Mouse (Mus musculus) stomach, postnatal 0 days (tissue): ENCODE measurements around the gene Fosl1. TPM values are rescaled to one million over a fixed set of nuclear protein-coding genes. Genes with fewer than 3 reads are reported as not detected.

Source experiments
- ATAC-seq: fragments of 200-750 bp; cut with Nextera tagmentation; 2 replicates; pipeline ENCODE4 v1.8.0; 2017; ENCODE audit not compliant: low FRiP score, low TSS enrichment
- DNase-seq: peaks from one replicate; pipeline ENCODE4 v3.0.0-alpha.2; 2016; ENCODE audit warnings: low spot score
- H3K27ac ChIP-seq: fragments of 300-500 bp; sonication (generic); replicated peaks from 2 replicates; pipeline ENCODE4 v1.5.1; 2014; ENCODE audit warnings: mild to moderate bottlenecking, control low read depth
- H3K27me3 ChIP-seq: fragments of 300-500 bp; sonication (generic); 2 replicates; pipeline ENCODE4 v1.6.1; 2014; ENCODE audit warnings: low read length; ENCODE audit not compliant: control insufficient read depth, insufficient read depth
- H3K36me3 ChIP-seq: fragments of 300-500 bp; sonication (generic); 2 replicates; pipeline ENCODE4 v1.6.1; 2014; ENCODE audit warnings: low read length, mixed read lengths; ENCODE audit not compliant: control insufficient read depth, insufficient read depth
- H3K4me1 ChIP-seq: fragments of 300-500 bp; sonication (generic); replicated peaks from 2 replicates; pipeline ENCODE4 v1.6.1; 2014; ENCODE audit warnings: antibody characterized with exemption; ENCODE audit not compliant: control insufficient read depth, insufficient read depth
- H3K4me2 ChIP-seq: fragments of 300-500 bp; sonication (generic); replicated peaks from 2 replicates; pipeline ENCODE4 v1.6.1; 2014; ENCODE audit warnings: low read depth, mild to moderate bottlenecking, control low read depth, moderate library complexity
- H3K4me3 ChIP-seq: fragments of 300-500 bp; sonication (generic); 2 replicates; pipeline ENCODE4 v1.5.1; 2014; ENCODE audit warnings: low read depth, low read length, control low read depth
- H3K9ac ChIP-seq: fragments of 300-500 bp; sonication (generic); 2 replicates; pipeline ENCODE4 v1.6.1; 2014; ENCODE audit warnings: mild to moderate bottlenecking, low read length, control low read depth, mixed read lengths
- H3K9me3 ChIP-seq: fragments of 300-500 bp; sonication (generic); 2 replicates; pipeline ENCODE4 v1.6.1; 2016; ENCODE audit warnings: low read length; ENCODE audit not compliant: control insufficient read depth
- CTCF ChIP-seq: IDR thresholded peaks from 2 replicates; pipeline ENCODE4 v1.5.1; 2016; ENCODE audit warnings: antibody characterized with exemption, low read depth, mild to moderate bottlenecking, moderate library complexity
- EP300 ChIP-seq: optimal IDR thresholded peaks from 2 replicates; pipeline ENCODE3; 2016; ENCODE audit warnings: antibody characterized with exemption
- WGBS: fragments of 180-500 bp; shearing (Covaris S2); extraction: QIAGEN DNeasy Blood & Tissue Kit; methylation state at CpG from one replicate; pipeline ENCODE4 v1.1.7; 2014; 5-methylcytosine and 5-hydroxymethylcytosine counted together
- polyA plus RNA-seq: library from polyadenylated mRNA; unstranded; fragments of >200 nt; fragmentation: Nextera tagmentation; extraction: Ambion mirVana; gene quantifications from 2 replicates; pipeline ENCODE4 v1.2.1, GENCODE M21; 2015

Fosl1 gene
- polyA plus RNA-seq, 1 experiment from 2014 or later: 0.16 TPM

DNA sequence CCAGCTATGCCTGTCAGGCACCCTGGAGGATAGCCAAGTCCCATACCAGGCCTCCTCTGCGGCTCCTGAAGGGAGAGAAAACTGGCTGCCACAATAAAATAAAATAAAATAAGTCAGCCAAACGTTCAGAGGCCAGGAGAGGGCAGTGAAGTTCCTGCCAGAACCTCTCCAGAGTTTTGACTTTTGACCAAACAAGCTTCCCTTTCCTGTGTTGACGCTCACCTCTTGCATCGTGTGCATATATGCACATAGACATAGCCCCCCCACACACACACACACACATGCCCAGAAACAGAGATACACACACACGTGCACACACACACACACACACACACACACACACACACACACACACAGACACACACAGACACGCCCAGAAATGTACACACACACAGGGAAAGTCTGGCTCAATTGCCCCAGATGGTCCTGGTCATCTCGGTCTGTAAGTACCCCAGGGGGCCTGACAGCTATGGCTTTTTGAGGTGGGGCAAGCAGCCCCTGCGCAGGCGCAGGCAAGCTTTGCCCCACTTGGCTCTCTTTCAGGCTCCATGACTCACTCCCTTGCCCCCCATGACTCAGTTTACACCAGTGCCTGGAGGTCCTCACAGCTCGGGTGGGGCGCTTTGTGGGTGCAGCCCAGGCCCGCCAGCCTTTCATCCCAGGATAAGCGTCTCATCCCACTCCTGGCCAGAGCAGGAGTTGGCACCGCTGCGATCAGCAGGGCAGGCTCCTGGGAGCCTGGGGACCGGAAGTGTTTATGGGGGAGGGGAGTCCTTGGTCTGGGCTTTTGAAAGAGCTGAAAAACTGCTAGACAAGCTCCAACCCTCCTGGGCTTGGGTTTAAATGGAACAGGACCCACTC is 14.1 kb upstream of the Fosl1 start:
- Histone ChIP-seq H3K9ac (peak overlapping the region; percentile 57), H3K4me1 (peaks cover 4% of the 10 kb centered on the region), H3K27me3 (no peaks in the 10 kb centered on the region), H3K4me2 (peak overlapping the region; percentile 69), H3K27ac (peak overlapping the region; percentile 73), H3K36me3 (no peaks in the 10 kb centered on the region), H3K4me3 (peak overlapping the region; percentile 30), H3K9me3 (no peaks in the 10 kb centered on the region)
- ATAC-seq (peak; percentile 63), DNase-seq (peak; percentile 66)
- no peak for TF ChIP-seq EP300
- TF ChIP-seq CTCF: peak; percentile 72
- 3% methylated on average over 16 of the region's 16 CpGs for WGBS

DNA sequence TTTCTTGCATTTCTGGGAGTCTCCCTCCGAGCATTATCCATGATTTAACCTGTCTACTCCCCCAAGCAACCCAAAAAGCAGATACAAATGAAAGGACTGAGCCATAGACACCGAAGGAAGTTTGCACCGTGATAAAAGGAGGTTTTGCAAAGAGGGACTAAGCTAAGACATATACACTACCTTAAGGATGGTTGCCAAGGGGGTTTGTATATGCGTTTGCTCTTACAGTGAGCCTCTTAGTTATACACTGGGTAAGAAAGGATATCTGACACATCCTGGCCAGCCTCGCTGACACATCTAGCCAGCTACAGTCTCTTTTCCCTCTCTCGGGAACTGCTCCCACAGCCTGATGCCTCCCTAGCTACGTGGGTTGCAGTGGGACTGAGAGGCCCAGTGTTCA is 13.4 kb upstream of the Fosl1 start:
- Histone ChIP-seq H3K36me3 (no peaks in the 10 kb centered on the region), H3K9ac (no peak overlapping the region), H3K4me3 (no peak overlapping the region), H3K27ac (peak overlapping the region; percentile 73; the same call in 1 of the 2 replicates), H3K9me3 (no peaks in the 10 kb centered on the region), H3K4me1 (peaks cover 4% of the 10 kb centered on the region), H3K4me2 (peak overlapping the region; percentile 69; the same call in 1 of the 2 replicates), H3K27me3 (no peaks in the 10 kb centered on the region)
- TF ChIP-seq CTCF (no peak), EP300 (no peak)
- ATAC-seq (no peak), DNase-seq (no peak)
- WGBS: 38% methylated on average over 7 of the region's 7 CpGs

DNA sequence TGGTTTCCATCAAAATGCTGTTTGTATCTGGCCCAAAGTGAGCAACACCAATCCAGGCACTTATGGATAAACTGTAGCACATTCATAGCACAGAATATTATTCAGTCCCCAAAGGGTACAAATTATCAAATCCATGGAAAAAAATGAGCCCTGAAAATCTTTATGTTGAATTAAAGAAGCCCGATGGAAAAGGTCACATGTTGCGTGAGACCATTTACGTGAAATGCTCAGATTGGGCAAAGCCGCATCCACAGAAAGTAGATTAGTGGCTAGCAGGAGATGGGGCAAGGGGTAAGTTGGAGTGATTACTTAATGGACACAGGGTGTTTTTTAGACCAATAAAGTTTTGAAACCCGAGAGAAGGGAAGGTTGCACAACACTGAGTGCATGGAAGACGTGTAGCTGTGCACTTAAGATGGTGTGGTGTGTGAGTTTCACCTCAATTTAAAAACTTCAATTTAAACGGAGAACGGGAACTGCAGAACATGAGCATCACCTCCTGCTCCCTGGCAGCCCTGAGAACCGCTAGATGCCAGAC is 2.9 kb upstream of the Fosl1 start:
- peaks cover 3% of the 10 kb centered on the region; the same call in 1 of the 2 replicates for H3K27me3 ChIP-seq
- no peak overlapping the region for H3K27ac ChIP-seq
- ATAC-seq (no peak), DNase-seq (no peak)
- WGBS: 53% methylated on average over 9 of the region's 9 CpGs
- no peak for TF ChIP-seq CTCF
- no peak for TF ChIP-seq EP300
- no peaks in the 10 kb centered on the region for H3K4me1 ChIP-seq
- H3K36me3 ChIP-seq: no peaks in the 10 kb centered on the region
- H3K4me3 ChIP-seq: no peak overlapping the region
- H3K4me2 ChIP-seq: no peak overlapping the region
- no peak overlapping the region for H3K9ac ChIP-seq
- H3K9me3 ChIP-seq: 0 out of 2 replicates have a peak, but pooled peaks cover 3% of the 10 kb centered on the region

DNA sequence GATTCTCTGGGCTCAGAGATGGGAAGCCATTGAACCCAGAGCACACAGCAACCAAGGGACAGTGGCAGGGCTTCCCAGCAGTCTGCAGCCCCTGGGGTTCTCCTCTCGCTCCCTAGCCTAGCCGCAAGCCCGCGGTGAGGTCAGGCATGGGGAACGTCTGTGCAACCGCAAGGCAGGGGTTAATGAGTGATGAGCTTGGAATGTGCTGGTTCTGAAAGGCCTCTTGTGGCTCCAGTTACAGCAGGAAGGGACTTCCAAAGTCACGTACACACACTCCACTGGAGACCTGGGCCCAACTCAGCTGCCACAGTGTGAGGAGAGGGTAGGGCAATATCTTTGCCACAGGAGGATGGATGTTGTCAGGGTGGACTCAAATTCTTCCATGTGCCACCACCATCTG is 2.4 kb upstream of the Fosl1 start:
- H3K27ac ChIP-seq: no peak overlapping the region
- DNase-seq (no peak), ATAC-seq (no peak)
- 32% methylated on average over 7 of the region's 7 CpGs for WGBS
- TF ChIP-seq CTCF (no peak), EP300 (no peak)
- 0 out of 2 replicates have a peak, but pooled peaks cover 3% of the 10 kb centered on the region for H3K9me3 ChIP-seq
- H3K4me3 ChIP-seq: no peak overlapping the region
- H3K9ac ChIP-seq: no peak overlapping the region
- H3K4me1 ChIP-seq: no peaks in the 10 kb centered on the region
- H3K4me2 ChIP-seq: no peak overlapping the region
- peaks cover 3% of the 10 kb centered on the region; the same call in 1 of the 2 replicates for H3K27me3 ChIP-seq
- no peaks in the 10 kb centered on the region for H3K36me3 ChIP-seq

DNA sequence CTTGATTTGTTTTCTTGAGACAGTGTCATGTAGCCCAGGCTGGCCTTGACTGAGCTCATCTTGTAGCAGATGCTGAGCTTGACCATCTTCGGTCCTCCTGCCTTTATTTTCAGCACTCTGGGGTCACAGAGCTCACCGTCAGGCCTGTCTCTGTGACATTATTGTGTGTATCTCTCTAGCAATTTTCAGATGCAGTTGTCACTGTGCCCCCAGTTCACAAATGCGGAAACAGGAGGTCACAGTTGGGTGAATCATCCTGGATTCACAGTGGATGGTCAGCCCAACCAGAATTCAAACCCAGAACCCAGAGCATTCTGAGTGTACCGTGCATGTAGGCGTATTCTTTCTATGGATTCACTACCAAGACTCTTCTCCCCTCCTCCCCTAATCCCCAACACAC is 1.6 kb upstream of the Fosl1 start:
- 89% methylated on average over 5 of the region's 5 CpGs for WGBS
- peaks cover 3% of the 10 kb centered on the region; the same call in 1 of the 2 replicates for H3K27me3 ChIP-seq
- H3K36me3 ChIP-seq: no peaks in the 10 kb centered on the region

More for the DNA sequence above, 1.6 kb upstream of the Fosl1 start:
- DNase-seq (no peak), ATAC-seq (no peak)
- H3K9ac ChIP-seq: no peak overlapping the region
- H3K4me3 ChIP-seq: no peak overlapping the region
- H3K27ac ChIP-seq: no peak overlapping the region
- TF ChIP-seq CTCF (no peak), EP300 (no peak)
- no peak overlapping the region for H3K4me2 ChIP-seq
- H3K9me3 ChIP-seq: no peaks in the 10 kb centered on the region
- no peaks in the 10 kb centered on the region for H3K4me1 ChIP-seq
